Mouse (Mus musculus) neural tube, embryonic 14.5 days (tissue): ENCODE data around the gene Zfp143. TPM values are rescaled to one million over a fixed set of nuclear protein-coding genes. Genes with fewer than 3 reads are reported as not detected.
A peak's percentile ranks its signal among the peaks of the same experiment; 100 is the strongest.
"Not testable (repeated sequence)": the region's sequence is repeated elsewhere in the genome, so short reads cannot be mapped to it uniquely, and the experiment has no call there.

ENCODE experiments used
- ATAC-seq: fragments of 200-750 bp; cut with Nextera tagmentation; 2 replicates; pipeline ENCODE4 v1.8.0; 2017; ENCODE audit warnings: low read depth, mild to moderate bottlenecking, moderate TSS enrichment, moderate library complexity
- H3K27ac ChIP-seq: fragments of 300-500 bp; sonication (generic); 2 replicates; pipeline ENCODE4 v1.5.1; 2014; ENCODE audit warnings: low read depth, mild to moderate bottlenecking, control low read depth, low read length, moderate library complexity, mixed read lengths
- H3K27me3 ChIP-seq: fragments of 300-500 bp; sonication (generic); 2 replicates; pipeline ENCODE4 v1.6.1; 2014; ENCODE audit warnings: low read length; ENCODE audit not compliant: control insufficient read depth, insufficient read depth
- H3K36me3 ChIP-seq: fragments of 300-500 bp; sonication (generic); 2 replicates; pipeline ENCODE4 v1.6.1; 2014; ENCODE audit warnings: low read length, mixed read lengths; ENCODE audit not compliant: control insufficient read depth, insufficient read depth
- H3K4me1 ChIP-seq: fragments of 300-500 bp; sonication (generic); 2 replicates; pipeline ENCODE4 v1.6.1; 2014; ENCODE audit warnings: low read length; ENCODE audit not compliant: control insufficient read depth, insufficient read depth
- H3K4me2 ChIP-seq: fragments of 300-500 bp; sonication (generic); 2 replicates; pipeline ENCODE4 v1.6.1; 2014; ENCODE audit warnings: mild to moderate bottlenecking, low read depth, low read length, control low read depth
- H3K4me3 ChIP-seq: fragments of 300-500 bp; sonication (generic); 2 replicates; pipeline ENCODE4 v1.5.1; 2014; ENCODE audit warnings: low read depth, low read length, control low read depth, mixed read lengths
- H3K9ac ChIP-seq: fragments of 300-500 bp; sonication (generic); replicated peaks from 2 replicates; pipeline ENCODE4 v1.6.1; 2014; ENCODE audit warnings: low read depth, mild to moderate bottlenecking, control low read depth, low read length, mixed read lengths
- H3K9me3 ChIP-seq: fragments of 300-500 bp; sonication (generic); 2 replicates; pipeline ENCODE4 v1.6.1; 2016; ENCODE audit warnings: low read length; ENCODE audit not compliant: control insufficient read depth
- WGBS: fragments of 180-500 bp; shearing (Covaris S2); extraction: QIAGEN DNeasy Blood & Tissue Kit; methylation state at CpG from one replicate; pipeline ENCODE4 v1.1.7; 2014; 5-methylcytosine and 5-hydroxymethylcytosine counted together
- polyA plus RNA-seq: library from polyadenylated mRNA; unstranded; fragments of >200 nt; fragmentation: Nextera tagmentation; extraction: Ambion mirVana; gene quantifications from 2 replicates; pipeline ENCODE4 v1.2.1, GENCODE M21; 2014

The Zfp143 gene
- polyA plus RNA-seq, 1 experiment from 2014 or later = 14.8 TPM

DNA sequence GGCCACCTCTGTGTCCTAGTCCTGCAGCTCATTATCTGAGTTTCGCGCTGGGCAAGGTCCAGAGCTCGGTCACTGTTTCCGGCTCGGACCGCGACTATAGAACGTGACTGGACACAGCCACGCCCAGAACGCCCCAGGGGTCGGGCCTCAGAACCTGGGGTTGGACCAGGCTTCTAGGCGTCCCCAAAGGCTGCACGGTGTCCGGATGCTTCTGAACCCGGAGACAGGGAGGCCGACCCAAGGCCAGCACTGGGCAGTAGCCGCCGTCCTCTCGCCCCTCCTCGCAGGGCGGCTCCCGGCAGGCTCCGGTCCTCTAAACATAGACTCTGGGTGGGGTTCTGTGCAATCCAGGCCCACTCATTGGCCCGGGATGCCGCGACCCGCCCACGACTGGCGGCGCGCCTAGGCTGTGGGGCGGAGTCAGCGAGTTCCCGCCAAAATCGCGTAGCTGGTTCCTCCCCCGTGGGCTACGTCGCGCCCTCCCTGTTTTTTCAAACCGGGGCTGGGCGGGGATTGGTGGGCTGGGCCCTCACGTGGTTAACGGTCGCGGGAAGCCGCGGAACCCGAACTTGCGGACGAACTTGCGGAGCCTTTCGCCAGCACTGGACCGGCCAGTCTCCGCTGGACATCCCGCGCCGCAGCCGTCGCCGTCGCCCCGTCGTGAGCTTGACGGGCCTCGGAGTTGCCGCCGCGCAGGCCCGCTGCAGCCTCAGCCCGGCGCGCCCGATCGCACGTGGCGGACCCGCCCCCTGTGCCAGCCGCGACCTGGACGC, 60.7 kb downstream of the Zfp143 start, which contains the start of gene Wee1:
Gene Wee1, plus strand, starts transcription at position 531 of the 773 bp plus-strand sequence.
- H3K9ac ChIP-seq = peak within 1 kb of the TSS; percentile 63
- no peaks in the 10 kb centered on the region for H3K36me3 ChIP-seq
- no peaks in the 10 kb centered on the region for H3K27me3 ChIP-seq
- under 1% methylated on average over 80 of the region's 81 CpGs for WGBS
- H3K9me3 ChIP-seq = no peaks in the 10 kb centered on the region
- peak within 1 kb of the TSS; percentile 86 for H3K4me3 ChIP-seq
- ATAC-seq = peak; percentile 98
- peak within 1 kb of the TSS; percentile 88 for H3K4me2 ChIP-seq
- peak within 1 kb of the TSS; percentile 73 for H3K27ac ChIP-seq
- no peaks in the 10 kb centered on the region for H3K4me1 ChIP-seq

DNA sequence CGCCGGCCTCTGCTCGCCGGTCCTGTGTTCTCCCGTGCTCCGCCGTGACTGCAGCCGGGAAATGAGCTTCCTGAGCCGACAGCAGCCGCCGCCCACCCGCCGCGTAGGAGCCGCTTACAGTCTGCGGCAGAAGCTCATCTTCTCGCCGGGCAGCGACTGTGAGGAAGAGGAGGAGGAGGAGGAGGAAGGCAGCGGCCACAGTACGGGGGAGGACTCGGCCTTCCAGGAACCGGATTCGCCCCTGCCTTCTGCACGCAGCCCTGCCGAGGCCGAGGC, 61.2 kb downstream of the Zfp143 start:
- Histone ChIP-seq H3K9me3 (no peaks in the 10 kb centered on the region), H3K4me2 (peak overlapping the region; percentile 88), H3K4me3 (peak overlapping the region; percentile 86), H3K27ac (peak overlapping the region; percentile 73), H3K9ac (peak overlapping the region; percentile 63), H3K4me1 (no peaks in the 10 kb centered on the region), H3K27me3 (no peaks in the 10 kb centered on the region), H3K36me3 (no peaks in the 10 kb centered on the region)
- under 1% methylated on average over 26 of the region's 27 CpGs for WGBS
- no peak for ATAC-seq

DNA sequence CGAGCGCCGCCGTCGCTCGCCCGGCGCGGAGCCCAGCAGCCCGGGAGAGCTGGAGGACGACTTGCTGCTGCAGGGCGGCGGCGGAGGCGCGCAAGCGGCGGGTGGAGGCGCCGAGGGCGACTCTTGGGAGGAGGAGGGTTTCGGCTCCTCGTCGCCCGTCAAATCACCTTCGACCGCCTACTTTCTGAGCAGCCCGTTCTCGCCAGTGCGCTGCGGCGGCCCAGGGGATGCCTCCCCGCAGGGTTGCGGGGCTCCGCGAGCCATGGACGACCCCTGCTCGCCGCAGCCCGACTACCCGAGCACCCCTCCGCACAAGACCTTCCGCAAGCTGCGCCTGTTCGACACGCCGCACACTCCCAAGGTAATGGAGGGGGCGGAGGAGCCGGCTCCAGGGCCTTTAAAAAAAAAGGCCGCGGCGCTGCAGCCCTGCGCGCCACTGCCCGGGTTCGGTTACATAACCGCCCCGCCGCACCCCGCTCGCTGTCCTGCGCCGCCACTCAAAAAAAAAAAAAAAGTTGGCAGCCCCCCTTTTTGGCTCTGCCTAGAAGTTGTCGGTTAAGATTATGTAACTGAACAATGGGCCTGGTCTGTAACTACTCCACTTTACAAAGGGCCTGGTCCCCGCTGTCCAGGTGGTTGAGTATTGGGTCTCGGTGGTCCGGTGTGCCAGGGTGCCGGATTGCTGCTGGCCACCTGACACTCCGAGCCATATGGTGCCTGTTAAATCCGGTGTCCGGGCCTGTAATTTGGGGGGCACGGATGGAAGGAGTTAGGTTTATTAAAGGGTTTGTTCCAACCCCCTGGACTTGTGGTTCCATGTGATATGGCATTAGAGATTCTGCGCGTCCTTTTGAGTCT, 61.8 kb downstream of the Zfp143 start:
- WGBS = under 1% methylated on average over 69 of the region's 74 CpGs
- ATAC-seq = peak; percentile 31

DNA sequence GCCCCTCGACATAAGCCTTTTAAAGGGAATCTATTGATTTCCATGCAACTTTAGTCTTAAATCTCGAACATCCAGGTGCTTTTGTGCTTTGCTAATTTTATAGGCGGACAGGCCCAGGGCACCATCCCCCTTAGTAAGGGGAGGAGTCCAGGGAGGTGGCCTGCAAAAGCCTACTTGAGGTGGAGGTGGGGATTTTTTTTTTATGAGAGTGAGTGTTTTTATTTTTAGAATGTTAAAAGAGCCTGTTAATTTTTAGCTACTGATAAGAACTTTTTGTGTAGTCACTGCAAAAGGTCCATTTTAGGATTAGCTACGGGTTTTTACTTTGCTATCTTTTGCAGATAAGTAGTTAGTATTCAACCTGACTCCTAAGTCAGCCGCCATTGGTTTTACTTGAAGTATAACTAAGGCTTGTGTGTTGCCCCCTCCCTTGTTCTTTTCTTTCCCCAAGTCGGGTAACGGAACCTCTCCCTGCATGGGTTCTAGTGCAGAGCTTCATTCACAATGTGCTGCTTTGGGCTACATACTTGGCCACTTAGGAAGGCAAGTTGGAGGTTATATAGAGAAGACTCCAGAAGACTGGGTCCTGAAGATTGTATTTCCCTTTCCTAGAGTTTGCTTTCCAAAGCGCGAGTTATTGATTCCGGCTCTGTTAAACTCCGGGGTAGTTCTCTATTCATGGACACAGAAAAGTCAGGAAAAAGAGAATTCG, 63.0 kb downstream of the Zfp143 start:
- no peaks in the 10 kb centered on the region for H3K36me3 ChIP-seq
- peak overlapping the region; percentile 88; the same call in 1 of the 2 replicates for H3K4me2 ChIP-seq
- WGBS = 56% methylated on average over 12 of the region's 12 CpGs
- no peak overlapping the region for H3K9ac ChIP-seq
- ATAC-seq = no peak
- peak overlapping the region; percentile 86; the same call in 1 of the 2 replicates for H3K4me3 ChIP-seq
- no peak overlapping the region for H3K27ac ChIP-seq
- H3K9me3 ChIP-seq = no peaks in the 10 kb centered on the region
- H3K27me3 ChIP-seq = no peaks in the 10 kb centered on the region
- H3K4me1 ChIP-seq = no peaks in the 10 kb centered on the region

More for the DNA sequence above, 61.8 kb downstream of the Zfp143 start:
- Histone ChIP-seq H3K4me1 (no peaks in the 10 kb centered on the region), H3K4me3 (peak overlapping the region; percentile 86), H3K36me3 (no peaks in the 10 kb centered on the region), H3K27ac (peak overlapping the region; percentile 73), H3K9me3 (no peaks in the 10 kb centered on the region), H3K9ac (peak overlapping the region; percentile 63), H3K4me2 (peak overlapping the region; percentile 88), H3K27me3 (no peaks in the 10 kb centered on the region)

DNA sequence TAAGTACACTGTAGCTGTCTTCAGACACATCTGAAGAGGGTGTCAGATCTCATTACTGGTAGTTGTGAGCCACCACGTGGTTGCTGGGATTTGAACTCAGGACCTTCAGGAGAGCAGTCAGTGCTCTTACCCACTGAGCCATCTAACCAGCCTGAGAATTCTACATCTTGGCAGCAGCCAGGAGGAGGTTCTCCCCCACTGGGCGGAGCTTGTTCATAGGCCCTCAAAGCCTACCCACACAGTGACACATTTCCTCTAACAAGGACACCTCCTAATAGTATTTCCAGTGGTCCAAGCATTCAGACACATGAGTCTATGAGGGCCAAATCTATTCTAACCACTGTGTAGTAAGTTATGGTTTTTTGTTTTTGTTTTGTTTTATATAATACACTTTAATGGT, 67.5 kb downstream of the Zfp143 start:
- H3K27ac ChIP-seq = no peak overlapping the region
- no peaks in the 10 kb centered on the region for H3K36me3 ChIP-seq
- H3K9ac ChIP-seq = no peak overlapping the region
- no peak overlapping the region for H3K4me3 ChIP-seq
- WGBS = 92% methylated on average over 2 of the region's 2 CpGs
- no peaks in the 10 kb centered on the region for H3K9me3 ChIP-seq
- H3K27me3 ChIP-seq = no peaks in the 10 kb centered on the region
- ATAC-seq = no peak
- no peaks in the 10 kb centered on the region for H3K4me1 ChIP-seq
- no peak overlapping the region for H3K4me2 ChIP-seq

DNA sequence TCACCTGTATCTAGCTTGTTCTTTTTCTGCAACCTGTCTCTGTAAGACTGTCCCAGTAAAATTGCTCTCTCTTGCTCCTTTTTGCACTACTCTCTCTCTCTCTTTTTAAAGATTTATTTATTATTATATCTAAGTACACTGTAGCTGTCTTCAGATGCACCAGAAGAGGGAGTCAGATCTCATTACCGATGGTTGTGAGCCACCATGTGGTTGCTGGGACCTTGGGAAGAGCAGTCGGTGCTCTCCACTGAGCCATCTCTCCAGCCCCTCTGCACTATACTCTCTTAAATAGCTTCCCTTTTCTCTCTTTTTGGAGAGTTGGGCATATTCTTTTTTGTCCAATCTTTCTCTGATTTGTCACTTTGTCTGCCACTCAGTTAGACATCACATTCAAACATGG, 71.3 kb downstream of the Zfp143 start:
- H3K36me3 ChIP-seq, ATAC-seq, H3K9me3 ChIP-seq, H3K27ac ChIP-seq, H3K27me3 ChIP-seq, H3K9ac ChIP-seq, H3K4me2 ChIP-seq, H3K4me3 ChIP-seq, H3K4me1 ChIP-seq: not testable (repeated sequence)
- 88% methylated on average over 2 of the region's 2 CpGs for WGBS

DNA sequence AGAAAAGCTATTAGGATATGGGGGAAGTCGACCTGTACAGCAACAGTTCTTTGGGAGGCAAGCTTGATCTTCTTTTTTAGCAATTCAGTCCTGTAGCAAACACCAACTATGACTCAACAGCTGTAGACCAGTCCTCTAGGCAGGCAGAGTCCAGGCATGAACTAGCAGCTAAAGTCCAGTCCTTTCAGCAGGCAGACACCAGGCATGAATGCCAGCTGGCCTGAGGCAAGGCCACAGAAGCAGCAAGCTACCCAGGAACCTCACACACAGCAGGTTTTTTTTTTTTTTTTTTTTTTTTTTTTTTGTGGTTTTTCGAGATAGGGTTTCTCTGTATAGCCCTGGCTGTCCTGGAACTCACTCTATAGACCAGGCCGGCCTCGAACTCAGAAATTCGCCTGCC, 73.0 kb downstream of the Zfp143 start:
- H3K4me1 ChIP-seq = no peaks in the 10 kb centered on the region

DNA sequence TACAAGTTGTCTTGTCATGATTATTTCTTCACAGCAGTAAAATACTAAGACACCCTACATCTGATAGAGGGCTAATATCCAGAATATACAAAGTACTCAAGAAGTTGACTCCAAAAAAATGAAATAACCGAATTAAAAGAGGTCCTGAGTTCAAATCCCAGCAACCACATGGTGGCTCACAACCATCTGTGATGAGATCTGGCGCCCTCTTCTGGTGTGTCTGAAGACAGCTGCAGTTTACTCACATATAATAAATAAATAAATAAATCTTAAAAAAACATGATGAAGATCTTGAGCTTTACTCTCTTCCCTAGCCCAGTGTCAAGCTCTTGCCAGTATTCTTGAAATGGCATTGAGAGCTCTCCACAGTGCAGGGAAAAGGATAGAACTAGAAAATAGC, 77.5 kb downstream of the Zfp143 start:
- no peaks in the 10 kb centered on the region for H3K36me3 ChIP-seq
- no peaks in the 10 kb centered on the region for H3K9me3 ChIP-seq
- no peak overlapping the region for H3K9ac ChIP-seq
- no peaks in the 10 kb centered on the region for H3K27me3 ChIP-seq
- H3K4me3 ChIP-seq = no peak overlapping the region
- no peak overlapping the region for H3K4me2 ChIP-seq
- no peak overlapping the region for H3K27ac ChIP-seq
- no peaks in the 10 kb centered on the region for H3K4me1 ChIP-seq
- ATAC-seq = no peak
- 93% methylated on average over 2 of the region's 2 CpGs for WGBS

More for the DNA sequence above, 73.0 kb downstream of the Zfp143 start:
- Histone ChIP-seq H3K9me3 (no peaks in the 10 kb centered on the region), H3K27ac (no peak overlapping the region), H3K4me2 (no peak overlapping the region), H3K27me3 (no peaks in the 10 kb centered on the region), H3K9ac (no peak overlapping the region), H3K4me3 (no peak overlapping the region), H3K36me3 (no peaks in the 10 kb centered on the region)
- 92% methylated on average over 4 of the region's 5 CpGs for WGBS
- no peak for ATAC-seq
